Mouse (Mus musculus): ENCODE measurements around the gene Cdh4. TPM values are rescaled to one million over a fixed set of nuclear protein-coding genes. Genes with fewer than 3 reads are reported as not detected.

The Cdh4 gene
- polyA plus RNA-seq, 2 experiments: 0.07 to 0.09 TPM

DNA sequence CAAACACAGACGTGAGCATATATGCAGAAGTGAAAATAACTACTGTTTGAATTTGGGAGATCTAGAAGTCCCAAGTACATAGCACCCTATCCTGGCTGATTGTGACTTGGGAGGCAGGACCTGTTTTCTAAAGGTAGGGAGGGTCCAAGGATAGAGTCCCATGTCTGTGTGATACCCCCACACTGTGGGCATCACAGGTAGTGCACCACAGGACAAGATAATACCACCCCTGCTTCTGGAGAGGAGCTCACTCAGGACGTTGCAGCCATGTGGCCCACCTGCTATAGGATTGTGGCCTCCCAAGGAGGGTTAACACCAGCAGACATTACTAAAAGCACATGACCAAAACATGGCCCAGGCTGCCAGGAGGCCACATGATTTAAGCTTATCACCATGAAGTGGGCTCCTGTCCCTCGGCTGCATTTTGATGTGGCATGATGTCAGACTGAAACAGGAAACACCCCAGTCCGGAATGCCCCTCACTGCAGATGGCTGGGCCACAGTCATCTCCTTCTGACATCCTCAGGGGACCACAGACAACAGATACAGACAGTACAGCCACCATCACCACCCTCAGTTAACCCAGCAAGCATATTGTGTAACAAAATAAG, 280.6 kb downstream of the Cdh4 start:
- H3K4me3 ChIP-seq (ENCODE audit: insufficient read depth in 1 of 2, low read depth in 2 of 2, low read length in 2 of 2): no peak overlapping the region
- TF ChIP-seq CTCF (IDR thresholded peaks at IDR 0.05; ENCODE audit: low read depth) (0 out of 2 replicates have a peak, but pooled peaks have one; percentile 15), EP300 (IDR thresholded peaks at IDR 0.05; ENCODE audit: low read depth) (no peak)
- no peak overlapping the region for H3K27ac ChIP-seq
- H3K9ac ChIP-seq (replicated peaks): no peak overlapping the region
- no peaks in the 10 kb centered on the region for H3K27me3 ChIP-seq (ENCODE audit: control insufficient read depth, insufficient read depth, low read length)
- no peaks in the 10 kb centered on the region for H3K36me3 ChIP-seq (replicated peaks; ENCODE audit: control insufficient read depth, insufficient read depth, low read depth)
- 44% methylated on average over 4 of the region's 4 CpGs for WGBS (ENCODE audit: insufficient replicate concordance)
- H3K4me1 ChIP-seq (replicated peaks; ENCODE audit: control insufficient read depth in 2 of 2, insufficient read depth in 2 of 2, low read length in 1 of 2): no peaks in the 10 kb centered on the region
- no peaks in the 10 kb centered on the region for H3K9me3 ChIP-seq (ENCODE audit: control insufficient read depth, low read length)
- no peak for ATAC-seq (ENCODE audit: insufficient read depth)
- no peak overlapping the region for H3K4me2 ChIP-seq (ENCODE audit: low read depth)
- no peak for DNase-seq (ENCODE audit: low read depth in 3 of 3, low spot score in 3 of 3)

GRCm38 (mm10) chr2:179723401-179723800, 281.2 kb downstream of the Cdh4 start:
- DNase-seq (ENCODE audit: low read depth in 3 of 3, low spot score in 3 of 3) (no peak), ATAC-seq (ENCODE audit: insufficient read depth) (no peak)
- Histone ChIP-seq H3K27ac (no peak overlapping the region), H3K4me2 (ENCODE audit: low read depth) (no peak overlapping the region), H3K4me1 (replicated peaks; ENCODE audit: control insufficient read depth in 2 of 2, insufficient read depth in 2 of 2, low read length in 1 of 2) (no peaks in the 10 kb centered on the region), H3K4me3 (ENCODE audit: insufficient read depth in 1 of 2, low read depth in 2 of 2, low read length in 2 of 2) (no peak overlapping the region), H3K9me3 (ENCODE audit: control insufficient read depth, low read length) (no peaks in the 10 kb centered on the region), H3K27me3 (ENCODE audit: control insufficient read depth, insufficient read depth, low read length) (no peaks in the 10 kb centered on the region), H3K36me3 (replicated peaks; ENCODE audit: control insufficient read depth, insufficient read depth, low read depth) (no peaks in the 10 kb centered on the region), H3K9ac (replicated peaks) (no peak overlapping the region)
- TF ChIP-seq EP300 (IDR thresholded peaks at IDR 0.05; ENCODE audit: low read depth): no peak
- TF ChIP-seq CTCF (IDR thresholded peaks at IDR 0.05; ENCODE audit: low read depth): no peak
- whole genome bisulfite sequencing (ENCODE audit: insufficient replicate concordance): 69% methylated on average over 8 of the region's 8 CpGs

GRCm38 (mm10) chr2:179729002-179729401, 286.8 kb downstream of the Cdh4 start:
- ATAC-seq (ENCODE audit: insufficient read depth) (no peak), DNase-seq (ENCODE audit: low read depth in 3 of 3, low spot score in 3 of 3) (no peak)
- WGBS (ENCODE audit: insufficient replicate concordance): 43% methylated on average over 8 of the region's 8 CpGs
- Histone ChIP-seq H3K4me2 (ENCODE audit: low read depth) (no peak overlapping the region), H3K36me3 (replicated peaks; ENCODE audit: control insufficient read depth, insufficient read depth, low read depth) (no peaks in the 10 kb centered on the region), H3K9me3 (ENCODE audit: control insufficient read depth, low read length) (no peaks in the 10 kb centered on the region), H3K9ac (replicated peaks) (no peak overlapping the region), H3K4me1 (replicated peaks; ENCODE audit: control insufficient read depth in 2 of 2, insufficient read depth in 2 of 2, low read length in 1 of 2) (no peaks in the 10 kb centered on the region), H3K27me3 (ENCODE audit: control insufficient read depth, insufficient read depth, low read length) (no peaks in the 10 kb centered on the region), H3K27ac (no peak overlapping the region), H3K4me3 (ENCODE audit: insufficient read depth in 1 of 2, low read depth in 2 of 2, low read length in 2 of 2) (no peak overlapping the region)
- TF ChIP-seq CTCF (IDR thresholded peaks at IDR 0.05; ENCODE audit: low read depth): peak; percentile 63
- TF ChIP-seq EP300 (IDR thresholded peaks at IDR 0.05; ENCODE audit: low read depth): no peak

DNA sequence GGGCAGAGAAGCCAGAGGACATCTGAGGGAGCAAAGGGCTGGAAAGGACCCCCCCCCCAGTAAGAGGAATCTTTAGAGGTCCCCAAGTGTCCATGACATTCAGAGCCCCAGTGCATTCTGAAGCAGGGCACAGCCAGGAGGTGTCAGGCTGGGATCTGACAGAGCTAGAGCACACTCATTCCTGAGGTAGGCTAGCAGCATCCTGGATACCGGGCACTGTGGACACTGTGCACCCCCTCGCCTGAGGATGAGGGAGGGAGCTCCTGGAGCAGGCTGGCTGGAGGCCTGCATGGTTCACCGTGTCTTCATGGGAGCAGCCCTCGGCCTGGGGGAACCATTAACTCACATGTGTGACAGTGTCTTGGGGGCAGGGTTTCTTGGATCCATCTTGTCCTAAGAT, 287.6 kb downstream of the Cdh4 start:
- Histone ChIP-seq H3K4me1 (replicated peaks; ENCODE audit: control insufficient read depth in 2 of 2, insufficient read depth in 2 of 2, low read length in 1 of 2) (no peaks in the 10 kb centered on the region), H3K27me3 (ENCODE audit: control insufficient read depth, insufficient read depth, low read length) (no peaks in the 10 kb centered on the region), H3K4me3 (ENCODE audit: insufficient read depth in 1 of 2, low read depth in 2 of 2, low read length in 2 of 2) (no peak overlapping the region), H3K4me2 (ENCODE audit: low read depth) (no peak overlapping the region), H3K27ac (no peak overlapping the region), H3K9me3 (ENCODE audit: control insufficient read depth, low read length) (no peaks in the 10 kb centered on the region), H3K36me3 (replicated peaks; ENCODE audit: control insufficient read depth, insufficient read depth, low read depth) (no peaks in the 10 kb centered on the region), H3K9ac (replicated peaks) (no peak overlapping the region)
- TF ChIP-seq EP300 (IDR thresholded peaks at IDR 0.05; ENCODE audit: low read depth) (no peak), CTCF (IDR thresholded peaks at IDR 0.05; ENCODE audit: low read depth) (no peak)
- no peak for ATAC-seq (ENCODE audit: insufficient read depth)
- 64% methylated on average over 4 of the region's 4 CpGs for WGBS (ENCODE audit: insufficient replicate concordance)
- no peak for DNase-seq (ENCODE audit: low read depth in 3 of 3, low spot score in 3 of 3)

DNA sequence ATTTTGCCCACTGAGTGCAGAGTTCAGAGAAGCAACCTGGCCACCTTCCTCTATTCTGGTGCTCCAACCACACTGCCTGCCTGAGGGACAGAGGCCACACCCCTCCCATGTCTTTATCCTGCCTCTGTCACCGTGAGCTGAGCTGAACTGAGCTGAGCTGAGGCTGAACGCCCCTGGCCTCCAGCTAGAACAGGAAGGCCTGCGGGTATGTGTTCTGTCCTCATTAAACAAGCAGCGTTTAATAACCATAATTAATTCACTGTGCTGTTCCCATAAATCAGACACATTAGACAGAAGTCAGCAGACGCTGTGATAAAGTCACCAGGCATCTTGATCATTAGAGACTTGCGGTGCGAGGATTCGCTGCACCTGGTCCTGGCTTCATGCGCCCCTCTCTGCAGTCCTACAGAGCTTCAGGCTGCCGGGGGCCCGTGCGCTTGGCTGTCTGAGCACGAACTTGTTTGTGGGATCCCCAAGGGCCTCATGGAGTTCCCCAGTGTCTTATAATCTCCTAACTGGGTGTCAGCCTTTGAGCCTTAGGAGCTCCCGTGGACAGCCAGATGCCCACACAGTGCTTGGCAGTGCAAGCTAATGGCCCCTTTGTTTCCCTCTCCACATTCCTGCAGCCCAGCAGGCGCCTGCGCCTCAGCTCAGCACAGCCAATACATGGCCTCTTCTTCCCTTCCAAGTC, 291.1 kb downstream of the Cdh4 start:
- Histone ChIP-seq H3K4me3 (ENCODE audit: insufficient read depth in 1 of 2, low read depth in 2 of 2, low read length in 2 of 2) (no peak overlapping the region), H3K4me2 (ENCODE audit: low read depth) (no peak overlapping the region), H3K9me3 (ENCODE audit: control insufficient read depth, low read length) (no peaks in the 10 kb centered on the region), H3K9ac (replicated peaks) (no peak overlapping the region), H3K27me3 (ENCODE audit: control insufficient read depth, insufficient read depth, low read length) (no peaks in the 10 kb centered on the region), H3K36me3 (replicated peaks; ENCODE audit: control insufficient read depth, insufficient read depth, low read depth) (no peaks in the 10 kb centered on the region), H3K27ac (no peak overlapping the region), H3K4me1 (replicated peaks; ENCODE audit: control insufficient read depth in 2 of 2, insufficient read depth in 2 of 2, low read length in 1 of 2) (no peaks in the 10 kb centered on the region)
- 55% methylated on average over 16 of the region's 16 CpGs for WGBS (ENCODE audit: insufficient replicate concordance)
- ATAC-seq (ENCODE audit: insufficient read depth): no peak
- no peak for TF ChIP-seq CTCF (IDR thresholded peaks at IDR 0.05; ENCODE audit: low read depth)
- no peak for TF ChIP-seq EP300 (IDR thresholded peaks at IDR 0.05; ENCODE audit: low read depth)
- DNase-seq (ENCODE audit: low read depth in 3 of 3, low spot score in 3 of 3): no peak
